ENCODE assay signal across 12 mouse cellular contexts in genomic region chr14:122009502-122009901, GRCm38 (mm10). TPM values are rescaled to one million over a fixed set of nuclear protein-coding genes. Genes with fewer than 3 reads are reported as not detected.
DNase-seq lines count a peak whose midpoint lies in the region; ATAC-seq lines count a peak whose summit lies in the region.
"Had no signal": no experiment of that assay in that cellular context is flagged by ENCODE, and none has a peak within 500 bp of the region (broad histone marks: within the 10 kb centered on the region; RNA-seq: fewer than 3 reads in every experiment).

No protein-coding gene starts in this region.

- no peak for ATAC-seq in intestine, embryonic 16.5 days
- ATAC-seq in midbrain, embryonic 13.5 days: no peak
- ATAC-seq: midbrain, embryonic 16.5 days had no signal

- no peak overlapping the region for H3K27ac ChIP-seq in intestine, embryonic 16.5 days (ENCODE audit: low read length)
- no peak overlapping the region for H3K27ac ChIP-seq in midbrain, embryonic 13.5 days

- H3K4me3 ChIP-seq in intestine, embryonic 16.5 days (ENCODE audit: low read length): no peak overlapping the region
- no peak overlapping the region for H3K4me3 ChIP-seq in midbrain, embryonic 13.5 days (replicated peaks)

- no peak overlapping the region for H3K4me2 ChIP-seq in intestine, embryonic 16.5 days (ENCODE audit: low read depth, low read length)
- H3K4me2 ChIP-seq in midbrain, embryonic 13.5 days (replicated peaks): no peak overlapping the region

- H3K36me3 ChIP-seq in intestine, embryonic 16.5 days (ENCODE audit: control insufficient read depth, insufficient read depth, low read length): no peaks in the 10 kb centered on the region
- H3K36me3 ChIP-seq in midbrain, embryonic 13.5 days: peaks cover 34% of the 10 kb centered on the region

- 82% methylated on average over 13 of the region's 13 CpGs for WGBS in intestine, embryonic 16.5 days
- WGBS in midbrain, embryonic 13.5 days: 96% methylated on average over 13 of the region's 13 CpGs

- intact Hi-C loops in heart, postnatal 25 days (cut with DNase I): loop anchor here (1.0 kb wide), 1 partner anchor 23 kb away; no protein-coding TSS in a partner anchor

- no peaks in the 10 kb centered on the region for H3K27me3 ChIP-seq in intestine, embryonic 16.5 days (replicated peaks; ENCODE audit: control insufficient read depth, insufficient read depth, low read length)
- no peaks in the 10 kb centered on the region for H3K27me3 ChIP-seq in midbrain, embryonic 13.5 days

- H3K9me3 ChIP-seq in intestine, embryonic 16.5 days (ENCODE audit: control insufficient read depth, low read length): no peaks in the 10 kb centered on the region
- H3K9me3 ChIP-seq in midbrain, embryonic 13.5 days: no peaks in the 10 kb centered on the region

- no peak overlapping the region for H3K9ac ChIP-seq in intestine, embryonic 16.5 days (ENCODE audit: low read depth, low read length)
- H3K9ac ChIP-seq in midbrain, embryonic 13.5 days (replicated peaks): no peak overlapping the region

- peak; percentile 24 for DNase-seq in heart, adult 8-10 months (ENCODE audit: low spot score)
- no peak for DNase-seq in heart, postnatal 25 days (ENCODE audit: low spot score)
- peak; percentile 93 for DNase-seq in CD4-positive helper T cell, adult 2 months (ENCODE audit: low read depth, low spot score)
- peak; percentile 87 for DNase-seq in induced T-regulatory cell, adult 2 months (ENCODE audit: low read depth)
- DNase-seq in skeletal muscle tissue, adult 2 months (ENCODE audit: low read depth, low spot score): peak; percentile 64
- no peak for DNase-seq in embryo, embryonic 10.5 days (ENCODE audit: low spot score)
- DNase-seq: right cerebral cortex, postnatal 25 days had no signal

- peaks cover 7% of the 10 kb centered on the region for H3K4me1 ChIP-seq in intestine, embryonic 16.5 days (ENCODE audit: control insufficient read depth, insufficient read depth, low read length)
- no peaks in the 10 kb centered on the region for H3K4me1 ChIP-seq in midbrain, embryonic 13.5 days (replicated peaks)

RNA-seq across cellular contexts. Expression of gene Timm8a2, which starts 25.0 kb away (rescaled TPM):
- total RNA-seq in heart, adult 8-10 months (2022): not detected
- total RNA-seq in heart, postnatal 25 days (2021): not detected
- not detected in 2 replicates for polyA plus RNA-seq in intestine, embryonic 16.5 days (2015; fragmentation: Nextera tagmentation; extraction: Ambion mirVana)
- not detected in 2 replicates for polyA plus RNA-seq in midbrain, embryonic 13.5 days (2015; fragmentation: Nextera tagmentation; extraction: Ambion mirVana)
- total RNA-seq: left cerebral cortex, adult 18-20 months had no signal
- polyA plus RNA-seq: hindbrain, embryonic 11.5 days; midbrain, embryonic 16.5 days had no signal

RNA-seq across cellular contexts. Expression of gene Gpr183, which starts 44.5 kb away (rescaled TPM):
- total RNA-seq in heart, adult 8-10 months (2022): 1 to 10 TPM in 3 of 4 experiments, under 1 TPM in 1; 0.87 to 1.7 (median 1.1) TPM
- total RNA-seq in heart, postnatal 25 days (2021): 1 to 10 TPM; 1.4 to 1.6 TPM
- polyA plus RNA-seq in intestine, embryonic 16.5 days (2015; fragmentation: Nextera tagmentation; extraction: Ambion mirVana): 3.7 and 4.1 TPM in 2 replicates
- 0.72 and 1.2 TPM in 2 replicates for polyA plus RNA-seq in midbrain, embryonic 13.5 days (2015; fragmentation: Nextera tagmentation; extraction: Ambion mirVana)

Comparison
In these comparisons a context has a peak if more than half of its experiments do, and no peak if none do; other contexts are left out.
1. DNase-seq: peak in heart, adult 8-10 months (single experiment), CD4-positive helper T cell, adult 2 months (single experiment), induced T-regulatory cell, adult 2 months (single experiment) and skeletal muscle tissue, adult 2 months (single experiment); none in heart, postnatal 25 days (single experiment) and embryo, embryonic 10.5 days (single experiment).